Mouse (Mus musculus) heart, embryonic 14.5 days (tissue): ENCODE measurements around the gene Pglyrp3. TPM values are rescaled to one million over a fixed set of nuclear protein-coding genes. Genes with fewer than 3 reads are reported as not detected.
"Not testable (repeated sequence)": the region's sequence is repeated elsewhere in the genome, so short reads cannot be mapped to it uniquely, and the experiment has no call there.

Source experiments
- ATAC-seq: fragments of 200-750 bp; cut with Nextera tagmentation; 2 replicates; pipeline ENCODE4 v1.8.0; 2017; ENCODE audit warnings: low read depth, moderate TSS enrichment; ENCODE audit not compliant: insufficient number of reproducible peaks, insufficient read depth, low FRiP score
- H3K27ac ChIP-seq, 2 experiments: fragments of 200-500 bp in 1 of 2; fragments of 300-500 bp in 1 of 2; sonication (generic) in 1 of 2; replicated peaks in 1 of 2; 2 replicates each; pipeline ENCODE4 v1.5.1; 2012 to 2014; ENCODE audit warnings: low read depth in 2 of 2, low read length in 2 of 2, control low read depth in 1 of 2, mild to moderate bottlenecking in 1 of 2, mixed read lengths in 1 of 2; ENCODE audit not compliant: control insufficient read depth in 1 of 2, insufficient read depth in 1 of 2
- H3K27me3 ChIP-seq: fragments of 300-500 bp; sonication (generic); 2 replicates; pipeline ENCODE4 v1.6.1; 2014; ENCODE audit warnings: mild to moderate bottlenecking, low read length, control low read depth; ENCODE audit not compliant: control insufficient read depth, insufficient read depth
- H3K36me3 ChIP-seq: fragments of 300-500 bp; sonication (generic); 2 replicates; pipeline ENCODE4 v1.6.1; 2014; ENCODE audit warnings: mild to moderate bottlenecking, control low read depth, low read length, mixed read lengths; ENCODE audit not compliant: control insufficient read depth, insufficient read depth
- H3K4me1 ChIP-seq, 2 experiments: fragments of 200-500 bp in 1 of 2; fragments of 300-500 bp in 1 of 2; sonication (generic) in 1 of 2; 2 replicates each; pipeline ENCODE4 v1.6.1; 2012 to 2014; ENCODE audit warnings: low read length in 2 of 2, control low read depth in 1 of 2, mixed read lengths in 1 of 2; ENCODE audit not compliant: control insufficient read depth in 2 of 2, insufficient read depth in 2 of 2
- H3K4me2 ChIP-seq: fragments of 300-500 bp; sonication (generic); 2 replicates; pipeline ENCODE4 v1.6.1; 2014; ENCODE audit warnings: mild to moderate bottlenecking, low read length
- H3K4me3 ChIP-seq, 2 experiments: fragments of 200-500 bp in 1 of 2; fragments of 300-500 bp in 1 of 2; sonication (generic) in 1 of 2; 2 replicates each; pipeline ENCODE4 v1.5.1; 2012 to 2014; ENCODE audit warnings: low read length in 2 of 2, mild to moderate bottlenecking in 2 of 2, control low read depth in 1 of 2, low read depth in 1 of 2, moderate library complexity in 1 of 2; ENCODE audit not compliant: control insufficient read depth in 1 of 2, insufficient read depth in 1 of 2
- H3K9ac ChIP-seq: fragments of 300-500 bp; sonication (generic); 2 replicates; pipeline ENCODE4 v1.6.1; 2014; ENCODE audit warnings: mild to moderate bottlenecking, low read length
- H3K9me3 ChIP-seq: fragments of 300-500 bp; sonication (generic); 2 replicates; pipeline ENCODE4 v1.6.1; 2016; ENCODE audit warnings: low read length, control low read depth; ENCODE audit not compliant: control insufficient read depth
- WGBS: fragments of 180-500 bp; shearing (Covaris S2); extraction: QIAGEN DNeasy Blood & Tissue Kit; methylation state at CpG from one replicate; pipeline ENCODE4 v1.1.7; 2014; 5-methylcytosine and 5-hydroxymethylcytosine counted together
- polyA plus RNA-seq: library from polyadenylated mRNA; unstranded; fragments of >200 nt; fragmentation: Nextera tagmentation; extraction: Ambion mirVana; gene quantifications from 2 replicates; pipeline ENCODE4 v1.2.1, GENCODE M21; 2014

The Pglyrp3 gene
- polyA plus RNA-seq = not detected in 2 replicates

DNA sequence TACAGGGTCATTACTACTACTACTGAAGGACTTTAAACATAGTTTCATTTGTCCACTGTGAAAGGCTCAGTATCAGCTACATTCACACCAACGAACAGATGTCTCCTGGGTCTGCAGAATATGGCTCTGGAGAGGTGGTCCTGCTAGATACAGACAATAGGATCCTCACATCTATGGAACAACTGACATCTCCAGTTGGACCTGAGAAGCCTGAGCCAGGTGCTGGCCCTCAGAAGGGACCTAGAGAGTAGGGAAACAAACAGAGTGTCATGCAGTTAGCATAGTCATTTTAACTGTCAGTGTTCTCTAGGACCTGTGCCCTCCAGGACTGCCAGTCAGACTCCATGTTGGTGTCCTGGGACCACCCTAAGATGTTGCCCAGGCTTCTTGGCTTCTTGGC lies at the start of gene Pglyrp3:
TSS of gene Pglyrp3 (plus strand) at position 301 of the 400 bp plus-strand sequence.
- Histone ChIP-seq H3K9ac (no peak within 1 kb of the TSS), H3K27me3 (no peaks in the 10 kb centered on the region), H3K9me3 (no peaks in the 10 kb centered on the region), H3K36me3 (no peaks in the 10 kb centered on the region), H3K4me3 (no peak within 1 kb of the TSS), H3K27ac (no peak within 1 kb of the TSS), H3K4me1 (no peaks in the 10 kb centered on the region), H3K4me2 (no peak within 1 kb of the TSS)
- ATAC-seq = no peak
- WGBS = 62% methylated on average over 1 of the region's 1 CpGs

DNA sequence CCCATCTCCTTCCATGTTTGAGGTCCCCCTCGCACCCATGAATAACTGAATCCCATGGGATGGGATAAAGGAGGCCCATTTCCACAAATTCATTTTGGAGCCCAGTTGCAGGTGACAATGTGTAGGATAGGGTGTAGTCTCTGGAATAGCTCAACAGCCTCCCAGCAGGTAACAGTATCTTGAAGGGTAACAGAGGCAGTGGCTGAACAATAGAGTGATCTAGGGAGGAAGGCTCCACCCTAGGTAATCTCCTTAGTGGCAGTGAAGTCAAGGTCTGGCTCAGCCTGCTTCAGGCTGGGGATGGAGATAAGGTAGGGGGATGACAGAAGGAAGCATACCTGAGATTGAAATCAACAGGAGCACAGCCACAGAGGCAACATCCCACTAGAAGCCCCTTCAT lies 3.4 kb upstream of the Pglyrp3 start:
- no peak overlapping the region for H3K9ac ChIP-seq
- 76% methylated on average over 1 of the region's 1 CpGs for WGBS
- ATAC-seq = no peak
- no peaks in the 10 kb centered on the region for H3K9me3 ChIP-seq
- H3K4me3 ChIP-seq = no peak overlapping the region
- H3K36me3 ChIP-seq = no peaks in the 10 kb centered on the region
- no peaks in the 10 kb centered on the region for H3K27me3 ChIP-seq
- no peak overlapping the region for H3K27ac ChIP-seq
- no peak overlapping the region for H3K4me2 ChIP-seq
- no peaks in the 10 kb centered on the region for H3K4me1 ChIP-seq

DNA sequence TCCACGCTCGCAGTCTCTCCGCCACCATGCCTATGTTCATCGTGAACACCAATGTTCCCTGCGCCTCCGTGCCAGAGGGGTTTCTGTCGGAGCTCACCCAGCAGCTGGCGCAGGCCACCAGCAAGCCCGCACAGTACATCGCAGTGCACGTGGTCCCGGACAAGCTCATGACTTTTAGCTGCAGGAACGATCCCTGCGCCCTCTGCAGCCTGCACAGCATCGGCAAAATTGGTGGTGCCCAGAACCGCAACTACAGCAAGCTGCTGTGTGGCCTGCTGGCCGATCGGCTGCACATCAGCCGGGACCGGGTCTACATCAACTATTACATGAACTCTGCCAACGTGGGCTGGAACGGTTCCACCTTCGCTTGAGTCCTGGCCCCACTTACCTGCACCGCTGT lies 10.2 kb downstream of the Pglyrp3 start:
- H3K36me3 ChIP-seq, H3K9ac ChIP-seq, H3K27me3 ChIP-seq, ATAC-seq, H3K4me3 ChIP-seq, H3K4me1 ChIP-seq, H3K27ac ChIP-seq, H3K9me3 ChIP-seq: not testable (repeated sequence)
- peak overlapping the region; percentile 42 for H3K4me2 ChIP-seq
- 51% methylated on average over 24 of the region's 24 CpGs for WGBS

DNA sequence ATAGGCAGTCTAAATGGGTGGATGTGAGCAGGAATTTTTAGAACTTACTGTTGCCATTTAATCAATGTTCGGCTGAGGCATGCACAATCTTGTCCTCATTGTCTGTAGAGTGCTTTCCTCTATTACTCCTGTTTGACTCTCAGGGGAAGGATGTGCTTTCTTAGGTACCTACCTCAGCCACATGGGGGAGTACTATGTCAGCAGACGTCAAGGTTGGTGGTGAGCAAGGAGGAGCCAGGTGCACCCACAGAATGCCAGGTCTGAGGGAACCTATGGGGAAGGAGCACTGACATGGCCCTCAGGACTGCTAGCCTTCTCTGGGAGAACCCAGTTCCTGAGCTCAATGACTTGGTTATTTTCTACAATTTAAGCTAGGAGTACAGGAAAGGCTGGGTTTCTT lies 18.8 kb downstream of the Pglyrp3 start:
- ATAC-seq = no peak
- Histone ChIP-seq H3K4me3 (no peak overlapping the region), H3K4me1 (no peaks in the 10 kb centered on the region), H3K9ac (no peak overlapping the region), H3K27me3 (no peaks in the 10 kb centered on the region), H3K27ac (no peak overlapping the region), H3K9me3 (no peaks in the 10 kb centered on the region), H3K4me2 (no peak overlapping the region), H3K36me3 (no peaks in the 10 kb centered on the region)
- WGBS = 42% methylated on average over 2 of the region's 2 CpGs

DNA sequence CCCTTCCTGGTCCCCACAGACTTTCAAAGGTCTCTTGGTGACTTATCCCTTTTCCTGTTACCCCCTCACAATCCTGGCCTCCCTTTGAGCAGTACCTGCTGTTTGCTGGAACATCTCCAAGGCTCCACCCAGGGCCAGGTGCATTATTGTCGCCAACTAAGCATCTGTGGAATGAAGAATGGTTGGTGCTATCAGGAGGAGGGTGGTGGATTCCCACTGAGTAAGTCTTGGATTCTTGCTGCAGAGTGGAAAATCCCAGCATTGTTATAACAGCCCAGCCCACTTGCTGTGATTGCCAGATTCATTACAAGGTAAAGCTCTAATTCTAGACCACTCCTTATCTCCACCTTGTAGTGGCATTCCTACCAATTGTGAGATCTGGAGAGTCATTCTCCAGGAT lies 19.5 kb downstream of the Pglyrp3 start:
- WGBS = 36% methylated on average over 1 of the region's 1 CpGs
- no peak overlapping the region for H3K27ac ChIP-seq
- H3K4me2 ChIP-seq = no peak overlapping the region
- H3K9ac ChIP-seq = no peak overlapping the region
- no peaks in the 10 kb centered on the region for H3K4me1 ChIP-seq
- no peaks in the 10 kb centered on the region for H3K9me3 ChIP-seq
- no peaks in the 10 kb centered on the region for H3K36me3 ChIP-seq
- no peak for ATAC-seq
- H3K4me3 ChIP-seq = no peak overlapping the region
- no peaks in the 10 kb centered on the region for H3K27me3 ChIP-seq

DNA sequence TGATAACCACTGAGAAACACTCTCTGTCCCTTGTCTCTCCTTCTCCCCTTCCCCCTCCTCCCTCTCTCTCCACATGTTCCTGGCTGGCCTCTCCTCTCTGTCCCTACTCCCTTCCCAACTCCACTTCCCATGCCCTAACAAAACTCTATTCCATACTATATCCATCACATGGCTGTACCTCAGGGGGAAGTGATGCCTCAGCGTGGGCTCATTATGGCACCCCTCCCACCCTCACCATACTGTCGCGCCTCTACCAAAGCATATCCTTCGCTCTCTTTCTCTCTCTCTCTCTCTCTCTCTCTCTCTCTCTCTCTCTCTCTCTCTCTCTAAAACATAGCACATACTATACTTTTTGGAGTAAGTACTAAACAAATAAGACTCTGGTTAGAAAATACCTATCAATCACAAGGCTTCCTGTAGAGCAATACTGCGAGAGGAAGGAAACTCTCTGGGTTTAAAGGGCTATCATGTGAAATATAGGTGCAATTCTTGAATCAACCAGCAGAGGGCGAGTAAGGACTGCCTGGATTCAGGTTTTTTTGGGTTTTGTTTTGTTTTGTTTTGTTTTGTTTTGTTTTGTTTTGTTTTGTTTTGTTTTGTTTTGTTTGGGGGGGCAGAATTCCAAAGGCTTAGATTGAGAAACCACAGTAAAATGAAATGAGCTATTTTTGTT lies 36.1 kb downstream of the Pglyrp3 start:
- ATAC-seq = no peak
- no peak overlapping the region for H3K9ac ChIP-seq
- H3K9me3 ChIP-seq = no peaks in the 10 kb centered on the region
- no peaks in the 10 kb centered on the region for H3K36me3 ChIP-seq
- no peaks in the 10 kb centered on the region for H3K4me1 ChIP-seq
- H3K27ac ChIP-seq = no peak overlapping the region
- no peak overlapping the region for H3K4me3 ChIP-seq
- 38% methylated on average over 6 of the region's 6 CpGs for WGBS
- H3K27me3 ChIP-seq = no peaks in the 10 kb centered on the region
- no peak overlapping the region for H3K4me2 ChIP-seq

DNA sequence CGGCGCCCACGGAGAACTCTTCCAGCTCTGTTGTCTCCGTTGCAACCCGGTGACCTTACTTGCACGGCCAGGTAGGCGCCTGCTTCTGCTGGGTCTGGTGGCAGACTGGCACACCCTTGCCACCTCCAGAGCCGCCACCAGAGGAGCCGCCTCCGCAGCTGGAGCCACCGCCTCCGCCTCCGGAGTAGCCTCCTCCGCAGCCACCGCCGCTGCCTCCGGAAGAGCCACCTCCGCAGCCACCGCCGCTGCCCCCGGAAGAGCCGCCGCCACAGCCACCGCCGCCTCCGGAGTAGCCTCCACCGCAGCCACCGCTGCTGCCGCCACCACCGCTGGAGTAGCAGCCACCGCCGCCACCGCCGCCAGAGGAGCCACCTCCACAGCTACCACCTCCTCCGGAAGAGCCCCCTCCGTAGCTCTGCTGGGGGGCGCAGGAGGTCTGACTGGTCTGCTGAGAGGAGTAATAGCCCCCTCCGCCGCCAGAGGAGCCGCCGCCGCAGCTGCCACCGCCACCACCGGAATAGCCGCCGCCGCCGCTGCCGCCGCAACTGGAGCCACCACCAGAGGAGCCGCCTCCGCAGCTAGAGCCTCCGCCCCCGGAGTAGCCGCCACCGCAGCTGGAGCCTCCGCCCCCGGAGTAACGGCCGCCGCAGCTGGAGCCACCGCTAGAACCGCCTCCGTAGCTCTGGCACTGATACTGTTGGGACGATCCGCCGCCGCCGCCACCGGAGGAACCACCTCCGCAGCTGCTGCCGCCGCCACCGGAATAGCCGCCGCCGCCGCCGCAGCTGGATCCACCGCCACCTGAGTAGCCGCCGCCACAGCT lies 66.3 kb downstream of the Pglyrp3 start:
- peak overlapping the region in 1 of 2 experiments; percentile 44; a peak in 2 of 4 replicates for H3K27ac ChIP-seq

More for the DNA sequence above, 66.3 kb downstream of the Pglyrp3 start:
- Histone ChIP-seq H3K4me2 (peak overlapping the region; percentile 98), H3K36me3 (no peaks in the 10 kb centered on the region), H3K4me3 (peak overlapping the region; percentile 77 to 81), H3K9ac (peak overlapping the region; percentile 70), H3K27me3 (peaks cover 31% of the 10 kb centered on the region), H3K4me1 (peaks cover 2 to 3% of the 10 kb centered on the region in 2 experiments; a peak in 2 of 4 replicates), H3K9me3 (no peaks in the 10 kb centered on the region)
- ATAC-seq = peak; percentile 72; the same call in 1 of the 2 replicates
- WGBS = under 1% methylated on average over 74 of the region's 82 CpGs
